Mouse (Mus musculus) spleen, adult 2 months (tissue): ENCODE results near the gene Nmrk2. TPM values are rescaled to one million over a fixed set of nuclear protein-coding genes. Genes with fewer than 3 reads are reported as not detected.
"Not testable (repeated sequence)": the region's sequence is repeated elsewhere in the genome, so short reads cannot be mapped to it uniquely, and the experiment has no call there.

ENCODE experiments used
- DNase-seq, 2 experiments: peaks; one replicate each; pipeline versions ENCODE4 v3.0.0 to v3.0.0-alpha.2; 2012 to 2021; ENCODE audit warnings: low spot score in 2 of 2, low read depth in 1 of 2
- H3K27ac ChIP-seq: fragments of 200-500 bp; 2 replicates; pipeline ENCODE4 v1.5.1; 2012; ENCODE audit warnings: low read length, inconsistent platforms; ENCODE audit not compliant: insufficient read depth
- H3K27me3 ChIP-seq: fragments of 200-500 bp; 2 replicates; pipeline ENCODE4 v1.6.1; 2012; ENCODE audit warnings: mild to moderate bottlenecking, moderate library complexity, low read length, inconsistent platforms; ENCODE audit not compliant: control insufficient read depth, insufficient read depth
- H3K36me3 ChIP-seq: fragments of 200-500 bp; 2 replicates; pipeline ENCODE4 v1.6.1; 2012; ENCODE audit warnings: mild to moderate bottlenecking, low read length, inconsistent platforms; ENCODE audit not compliant: control insufficient read depth, insufficient read depth
- H3K4me1 ChIP-seq: fragments of 200-500 bp; 2 replicates; pipeline ENCODE4 v1.6.1; 2011; ENCODE audit warnings: inconsistent platforms; ENCODE audit not compliant: control insufficient read depth, insufficient read depth, insufficient read length
- H3K4me3 ChIP-seq: fragments of 200-500 bp; 2 replicates; pipeline ENCODE4 v1.5.1; 2011; ENCODE audit warnings: mild to moderate bottlenecking, inconsistent platforms; ENCODE audit not compliant: insufficient read depth, insufficient read length; ENCODE audit errors: extremely low read depth
- CTCF ChIP-seq: fragments of 200-500 bp; IDR thresholded peaks from 2 replicates; pipeline ENCODE4 v1.5.1; 2011; ENCODE audit warnings: mild to moderate bottlenecking, inconsistent platforms; ENCODE audit not compliant: insufficient read depth, insufficient read length, insufficient replicate concordance; ENCODE audit errors: extremely low read depth
- POLR2A ChIP-seq: fragments of 200-500 bp; IDR thresholded peaks from 2 replicates; pipeline ENCODE4 v1.6.1; 2011; ENCODE audit warnings: low read depth, low read length, inconsistent platforms
- WGBS: fragments of 180-500 bp; shearing (Covaris S2); methylation state at CpG from one replicate; pipeline ENCODE4 v1.1.7; 2018; 5-methylcytosine and 5-hydroxymethylcytosine counted together
- polyA plus RNA-seq: library from polyadenylated mRNA; depleted of rRNA; stranded (reverse); fragments of >200 nt; gene quantifications from 2 replicates; pipeline ENCODE4 v1.2.3, GENCODE M21; 2012

Gene Nmrk2
- polyA plus RNA-seq, 1 experiment = not detected

GRCm38 (mm10) chr10:81231436-81231835 is 29.6 kb upstream of the Nmrk2 start:
- Histone ChIP-seq H3K4me1 (peaks cover 10% of the 10 kb centered on the region), H3K27ac (no peak overlapping the region), H3K36me3 (no peaks in the 10 kb centered on the region), H3K4me3 (no peak overlapping the region), H3K27me3 (peaks cover 5% of the 10 kb centered on the region; the same call in 1 of the 2 replicates)
- DNase-seq = no peak
- TF ChIP-seq POLR2A = no peak
- TF ChIP-seq CTCF = no peak
- WGBS = 64% methylated on average over 7 of the region's 7 CpGs

DNA sequence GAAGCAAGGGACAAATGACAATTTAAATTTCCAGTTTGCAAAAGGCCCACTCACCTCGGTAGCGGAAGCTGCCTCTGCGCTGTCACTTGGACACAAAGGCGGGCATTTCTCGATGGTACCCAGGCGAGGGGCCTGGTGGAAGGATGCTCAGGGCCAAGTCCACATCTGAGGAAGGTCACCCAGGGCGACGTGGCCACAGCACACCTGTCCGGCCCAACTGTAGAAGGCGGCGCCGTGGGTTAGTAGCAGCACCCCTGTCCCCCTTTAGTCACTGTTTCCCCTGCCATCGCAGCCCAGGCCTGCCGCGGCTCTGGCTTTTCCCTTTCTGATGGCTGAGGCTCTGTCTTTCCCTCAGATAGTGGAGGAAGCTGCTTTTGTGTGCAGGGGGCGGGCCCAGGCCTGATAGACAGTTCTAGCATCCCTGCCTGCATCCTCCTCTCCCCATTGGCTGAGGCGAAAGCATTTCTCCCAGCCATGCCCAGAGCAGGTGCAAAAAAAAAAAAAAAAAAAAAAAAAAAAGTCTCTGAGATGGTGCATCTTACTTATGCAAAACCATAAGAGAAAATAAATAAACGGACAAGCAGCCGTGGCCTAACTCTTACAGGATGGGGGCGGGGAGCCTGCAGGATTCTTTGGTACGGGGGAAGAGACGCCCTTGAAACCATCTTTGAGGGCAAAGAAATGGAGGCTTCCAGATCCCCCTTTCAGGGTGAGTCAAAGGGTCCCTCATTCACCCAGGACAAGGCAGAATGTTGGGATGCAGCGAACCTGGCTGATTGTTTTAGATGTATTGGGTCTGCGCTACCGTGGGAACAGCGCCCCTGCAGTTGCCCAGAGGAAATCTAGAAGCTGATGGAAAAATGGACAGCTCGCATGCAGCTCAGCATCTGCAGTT is 28.8 kb upstream of the Nmrk2 start, which contains the start of gene Atcay:
Gene Atcay, minus strand, starts transcription at position 396 of the 895 bp plus-strand sequence.
- 14% methylated on average over 27 of the region's 27 CpGs for WGBS
- no peak for DNase-seq
- Histone ChIP-seq H3K4me1 (peaks cover 10% of the 10 kb centered on the region), H3K36me3 (no peaks in the 10 kb centered on the region), H3K27me3 (peaks cover 5% of the 10 kb centered on the region; the same call in 1 of the 2 replicates), H3K27ac (no peak within 1 kb of the TSS), H3K4me3 (peak within 1 kb of the TSS; percentile 24)
- no peak for TF ChIP-seq POLR2A
- TF ChIP-seq CTCF = peak; percentile 21; the same call in 1 of the 2 replicates

- WGBS = 12% methylated on average over 20 of the region's 20 CpGs
- DNase-seq = no peak
- Histone ChIP-seq H3K27me3 (peaks cover 5% of the 10 kb centered on the region; the same call in 1 of the 2 replicates), H3K27ac (no peak overlapping the region), H3K4me1 (peaks cover 10% of the 10 kb centered on the region), H3K4me3 (peak overlapping the region; percentile 24), H3K36me3 (no peaks in the 10 kb centered on the region)
- TF ChIP-seq CTCF = no peak
- no peak for TF ChIP-seq POLR2A
Measured at GRCm38 (mm10) chr10:81229735-81230437, 28.0 kb upstream of the Nmrk2 start.

- H3K36me3 ChIP-seq, H3K4me1 ChIP-seq, DNase-seq, H3K4me3 ChIP-seq, H3K27ac ChIP-seq, H3K27me3 ChIP-seq: not testable (repeated sequence)
- WGBS = 68% methylated on average over 2 of the region's 2 CpGs
Measured at GRCm38 (mm10) chr10:81223731-81224130, 21.9 kb upstream of the Nmrk2 start.

- Histone ChIP-seq H3K27ac (no peak overlapping the region), H3K4me3 (no peak overlapping the region), H3K36me3 (no peaks in the 10 kb centered on the region), H3K4me1 (peaks cover 4% of the 10 kb centered on the region; the same call in 1 of the 2 replicates), H3K27me3 (no peaks in the 10 kb centered on the region)
- WGBS = 63% methylated on average over 5 of the region's 5 CpGs
- TF ChIP-seq CTCF = no peak
- DNase-seq = peak in 1 of 2 experiments; percentile 27
Measured at GRCm38 (mm10) chr10:81221402-81222015, 19.7 kb upstream of the Nmrk2 start.

GRCm38 (mm10) chr10:81217964-81218363 is 16.1 kb upstream of the Nmrk2 start:
- TF ChIP-seq CTCF (peak; percentile 89), POLR2A (no peak)
- no peak overlapping the region for H3K27ac ChIP-seq
- no peaks in the 10 kb centered on the region for H3K27me3 ChIP-seq
- no peak overlapping the region for H3K4me3 ChIP-seq
- peaks cover 4% of the 10 kb centered on the region; the same call in 1 of the 2 replicates for H3K4me1 ChIP-seq
- peak; percentile 49 to 76 for DNase-seq
- H3K36me3 ChIP-seq = no peaks in the 10 kb centered on the region
- WGBS = 15% methylated on average over 7 of the region's 7 CpGs
